Mouse (Mus musculus): ENCODE measurements around the gene Serpina3i.
"Not testable (repeated sequence)": the region's sequence is repeated elsewhere in the genome, so short reads cannot be mapped to it uniquely, and the experiment has no call there.

Gene Serpina3i

GRCm38 (mm10) chr12:104262863-104263262, at the start of gene Serpina3i:
Serpina3i (plus strand) TSS chr12:104263122.
- DNase-seq, result no peak

- no peak for DNase-seq
These were observed 49.1 kb upstream of the Serpina3i start for GRCm38 (mm10) chr12:104213689-104214444.

- DNase-seq, result no peak
These were observed 48.5 kb upstream of the Serpina3i start, which contains the start of gene Serpina3f for GRCm38 (mm10) chr12:104214445-104214753. Serpina3f (plus strand) TSS chr12:104214544.

GRCm38 (mm10) chr12:104215249-104215648, 47.7 kb upstream of the Serpina3i start:
- DNase-seq, result no peak

GRCm38 (mm10) chr12:104221616-104222015, 41.3 kb upstream of the Serpina3i start:
- DNase-seq, result no peak

GRCm38 (mm10) chr12:104223690-104224089, 39.2 kb upstream of the Serpina3i start:
- no peak for DNase-seq

- DNase-seq, result no peak
These were observed 38.2 kb upstream of the Serpina3i start for GRCm38 (mm10) chr12:104224598-104225300.

GRCm38 (mm10) chr12:104230762-104231161, 32.2 kb upstream of the Serpina3i start:
- no peak for DNase-seq

GRCm38 (mm10) chr12:104235915-104236314, 27.0 kb upstream of the Serpina3i start, which contains the start of gene Serpina3g:
Serpina3g (plus strand) TSS chr12:104236245.
- no peak for DNase-seq

GRCm38 (mm10) chr12:104238048-104238447, 24.9 kb upstream of the Serpina3i start:
- not testable (repeated sequence) for DNase-seq

- DNase-seq, result no peak
These were observed 19.6 kb upstream of the Serpina3i start for GRCm38 (mm10) chr12:104243307-104243706.

GRCm38 (mm10) chr12:104245092-104245491, 17.8 kb upstream of the Serpina3i start:
- peak; percentile 23 for DNase-seq

- DNase-seq, result peak; percentile 14
These were observed 17.3 kb upstream of the Serpina3i start for GRCm38 (mm10) chr12:104245595-104245994.

GRCm38 (mm10) chr12:104247553-104248002, 15.3 kb upstream of the Serpina3i start:
- DNase-seq, result no peak

GRCm38 (mm10) chr12:104248231-104248630, 14.7 kb upstream of the Serpina3i start:
- peak; percentile 10 for DNase-seq

GRCm38 (mm10) chr12:104261041-104261440, 1.9 kb upstream of the Serpina3i start:
- DNase-seq, result no peak

GRCm38 (mm10) chr12:104266374-104266773, 3.5 kb downstream of the Serpina3i start:
- DNase-seq, result no peak

- DNase-seq, result no peak
These were observed 15.5 kb downstream of the Serpina3i start for GRCm38 (mm10) chr12:104278216-104279055.

GRCm38 (mm10) chr12:104279056-104279435, 16.1 kb downstream of the Serpina3i start:
- no peak for DNase-seq

GRCm38 (mm10) chr12:104283380-104283779, 20.5 kb downstream of the Serpina3i start:
- DNase-seq, result no peak

- no peak for DNase-seq
These were observed 25.4 kb downstream of the Serpina3i start for GRCm38 (mm10) chr12:104288336-104288735.

GRCm38 (mm10) chr12:104289872-104290271, 26.9 kb downstream of the Serpina3i start:
- DNase-seq, result no peak

- DNase-seq, result no peak
These were observed 31.0 kb downstream of the Serpina3i start for GRCm38 (mm10) chr12:104293963-104294362.

All from right cerebral cortex, postnatal 25 days (tissue).